Mouse (Mus musculus): ENCODE measurements around the gene 1700025G04Rik. TPM values are rescaled to one million over a fixed set of nuclear protein-coding genes. Genes with fewer than 3 reads are reported as not detected.

Gene 1700025G04Rik
- total and polyA plus RNA-seq, 2 experiments from 2014 or later = 24.9 to 32.4 TPM

DNA sequence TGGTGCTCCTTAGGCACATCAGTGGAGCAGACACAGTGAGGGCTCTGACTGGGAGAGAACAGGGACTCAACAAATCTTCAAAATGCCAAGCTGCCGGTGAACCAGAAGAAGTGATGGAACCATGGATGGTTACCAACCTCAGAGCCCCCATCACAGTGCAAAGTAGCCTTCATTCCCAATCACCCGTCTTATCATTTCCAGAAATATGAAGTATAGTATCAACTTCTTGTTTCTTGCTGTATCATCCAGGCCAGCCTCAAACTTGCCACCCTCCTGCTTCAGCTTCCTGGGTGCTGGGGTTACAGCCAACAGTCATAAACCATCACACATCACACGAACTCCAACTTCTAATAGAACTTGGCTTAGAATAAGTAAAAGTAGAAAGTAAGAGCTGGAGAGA is 73.3 kb downstream of the 1700025G04Rik start:
- H3K36me3 ChIP-seq (ENCODE audit: insufficient read depth, low read length) = no peaks in the 10 kb centered on the region
- no peak for TF ChIP-seq CTCF (IDR thresholded peaks at IDR 0.05; ENCODE audit: low read depth)
- H3K27ac ChIP-seq = no peak overlapping the region
- H3K4me3 ChIP-seq (ENCODE audit: low read length) = no peak overlapping the region
- DNase-seq (ENCODE audit: low spot score) = no peak
- no peak for ATAC-seq
- no peak overlapping the region for H3K9ac ChIP-seq (replicated peaks; ENCODE audit: low read length)
- no peak overlapping the region for H3K4me2 ChIP-seq (ENCODE audit: low read depth, low read length)
- H3K9me3 ChIP-seq (ENCODE audit: low read length) = no peaks in the 10 kb centered on the region
- no peaks in the 10 kb centered on the region for H3K27me3 ChIP-seq (ENCODE audit: insufficient read depth, low read length)
- 90% methylated on average over 3 of the region's 3 CpGs for WGBS
- H3K4me1 ChIP-seq (ENCODE audit: insufficient read depth, low read length) = no peaks in the 10 kb centered on the region

DNA sequence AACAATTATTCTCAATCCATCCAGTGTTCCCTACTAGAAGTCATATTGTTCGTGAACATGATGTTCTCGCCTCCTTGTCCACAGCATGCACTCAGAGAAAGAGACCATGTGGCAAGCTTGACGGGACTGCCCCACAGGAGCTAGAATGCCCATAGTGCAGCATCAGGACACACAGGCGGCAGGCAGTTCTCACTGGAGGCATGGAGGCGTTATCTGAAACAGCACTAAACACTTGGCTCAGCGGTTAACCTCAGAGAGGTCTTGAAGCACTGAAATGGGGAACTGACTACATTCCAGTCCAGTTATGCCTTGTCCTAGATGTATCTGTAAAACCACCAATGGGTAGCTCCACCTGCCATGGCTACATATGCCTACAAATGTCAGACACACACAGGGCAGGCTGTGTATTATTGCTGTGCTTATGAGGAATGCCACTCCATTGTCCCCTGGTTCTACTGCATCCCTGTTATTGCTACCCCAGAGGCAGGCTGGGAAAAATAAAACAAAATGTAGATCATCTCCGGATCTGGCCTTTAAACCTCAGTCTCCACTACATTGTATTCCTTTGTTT is 74.3 kb downstream of the 1700025G04Rik start:
- 75% methylated on average over 7 of the region's 7 CpGs for WGBS
- H3K36me3 ChIP-seq (ENCODE audit: insufficient read depth, low read length) = no peaks in the 10 kb centered on the region
- H3K4me1 ChIP-seq (ENCODE audit: insufficient read depth, low read length) = no peaks in the 10 kb centered on the region
- no peaks in the 10 kb centered on the region for H3K9me3 ChIP-seq (ENCODE audit: low read length)
- H3K27me3 ChIP-seq (ENCODE audit: insufficient read depth, low read length) = no peaks in the 10 kb centered on the region
- H3K4me3 ChIP-seq (ENCODE audit: low read length) = no peak overlapping the region
- H3K27ac ChIP-seq = no peak overlapping the region
- no peak overlapping the region for H3K4me2 ChIP-seq (ENCODE audit: low read depth, low read length)
- ATAC-seq = no peak
- no peak overlapping the region for H3K9ac ChIP-seq (replicated peaks; ENCODE audit: low read length)
- no peak for DNase-seq (ENCODE audit: low spot score)
- TF ChIP-seq CTCF (IDR thresholded peaks at IDR 0.05; ENCODE audit: low read depth) = no peak

GRCm38 (mm10) chr1:152011741-152012140 is 78.2 kb downstream of the 1700025G04Rik start:
- no peak for DNase-seq (ENCODE audit: low spot score)
- no peak for ATAC-seq
- TF ChIP-seq CTCF (IDR thresholded peaks at IDR 0.05; ENCODE audit: low read depth) = no peak
- H3K9ac ChIP-seq (replicated peaks; ENCODE audit: low read length) = no peak overlapping the region
- H3K4me2 ChIP-seq (ENCODE audit: low read depth, low read length) = no peak overlapping the region
- WGBS = 83% methylated on average over 5 of the region's 5 CpGs
- no peaks in the 10 kb centered on the region for H3K27me3 ChIP-seq (ENCODE audit: insufficient read depth, low read length)
- H3K36me3 ChIP-seq (ENCODE audit: insufficient read depth, low read length) = no peaks in the 10 kb centered on the region
- H3K4me3 ChIP-seq (ENCODE audit: low read length) = no peak overlapping the region
- H3K4me1 ChIP-seq (ENCODE audit: insufficient read depth, low read length) = no peaks in the 10 kb centered on the region
- H3K9me3 ChIP-seq (ENCODE audit: low read length) = no peaks in the 10 kb centered on the region
- no peak overlapping the region for H3K27ac ChIP-seq

DNA sequence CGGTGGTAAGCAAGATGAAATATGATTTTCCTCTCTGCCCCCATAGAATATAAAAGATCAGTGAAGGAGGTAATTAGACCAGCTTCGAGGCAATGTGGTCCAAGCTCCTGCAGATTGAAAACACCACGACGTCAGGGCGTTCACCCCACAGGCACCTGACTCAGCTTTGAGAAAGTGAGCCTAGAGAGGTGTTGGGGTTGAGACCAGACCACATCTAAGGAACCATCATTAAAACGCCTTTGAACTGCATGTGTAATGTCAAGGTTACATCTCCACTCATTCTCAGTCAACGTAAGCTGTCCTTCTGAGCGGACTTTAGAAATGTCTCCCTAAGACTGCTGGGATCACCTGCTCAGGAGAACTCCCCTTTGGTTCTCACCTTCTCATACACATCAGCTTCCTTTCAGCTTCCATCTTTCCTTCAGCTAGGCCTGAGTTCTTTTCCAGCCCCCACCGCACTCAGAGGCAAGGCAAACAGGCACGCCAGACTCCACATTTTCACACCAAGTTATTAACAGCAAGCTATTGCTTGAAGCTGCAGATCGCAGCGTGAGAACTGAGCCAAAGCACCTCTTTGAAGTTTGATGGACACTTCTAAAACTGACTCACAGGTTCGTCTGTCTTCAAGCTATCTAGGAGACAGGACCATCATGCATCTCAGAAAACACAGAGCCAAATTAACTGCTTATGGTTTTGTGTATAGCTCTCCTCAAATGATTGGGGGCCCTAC is 79.5 kb downstream of the 1700025G04Rik start:
- 75% methylated on average over 13 of the region's 13 CpGs for WGBS
- Histone ChIP-seq H3K36me3 (ENCODE audit: insufficient read depth, low read length) (no peaks in the 10 kb centered on the region), H3K4me1 (ENCODE audit: insufficient read depth, low read length) (no peaks in the 10 kb centered on the region), H3K4me3 (ENCODE audit: low read length) (no peak overlapping the region), H3K27me3 (ENCODE audit: insufficient read depth, low read length) (no peaks in the 10 kb centered on the region), H3K9ac (replicated peaks; ENCODE audit: low read length) (no peak overlapping the region), H3K9me3 (ENCODE audit: low read length) (no peaks in the 10 kb centered on the region), H3K27ac (no peak overlapping the region), H3K4me2 (ENCODE audit: low read depth, low read length) (no peak overlapping the region)
- TF ChIP-seq CTCF (IDR thresholded peaks at IDR 0.05; ENCODE audit: low read depth) = no peak
- DNase-seq (ENCODE audit: low spot score) = no peak
- ATAC-seq = 0 out of 2 replicates have a peak, but pooled peaks have one; percentile 27

DNA sequence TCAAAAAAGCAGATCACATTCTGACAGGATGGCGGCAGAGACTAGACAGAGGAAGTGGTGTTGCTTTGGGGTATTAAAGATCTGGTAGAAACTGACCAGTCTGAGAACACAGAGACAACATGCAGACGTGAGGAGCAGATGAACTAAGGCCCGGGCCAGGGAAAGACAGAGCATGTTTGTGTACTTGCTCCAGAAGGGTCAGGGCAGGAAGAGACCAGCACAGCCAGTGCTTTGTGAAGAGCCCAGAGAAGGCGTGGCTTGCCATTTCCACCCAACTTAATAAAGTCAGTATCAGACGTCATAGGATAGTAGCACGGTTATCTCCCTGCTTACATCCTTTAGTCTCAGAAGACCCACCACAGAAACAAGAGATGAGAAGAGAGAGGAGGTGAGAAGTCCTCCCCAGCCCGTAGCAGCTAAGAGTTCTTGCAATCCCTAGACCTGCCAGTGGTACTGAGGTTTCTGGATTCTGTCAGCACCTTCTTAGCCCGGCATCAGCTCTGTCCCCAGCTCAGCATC is 81.4 kb downstream of the 1700025G04Rik start:
- H3K4me2 ChIP-seq (ENCODE audit: low read depth, low read length) = no peak overlapping the region
- peak; percentile 50; the same call in 1 of the 2 replicates for ATAC-seq
- DNase-seq (ENCODE audit: low spot score) = no peak
- no peaks in the 10 kb centered on the region for H3K4me1 ChIP-seq (ENCODE audit: insufficient read depth, low read length)
- 0 out of 2 replicates have a peak overlapping the region, but pooled peaks have one; percentile 36 for H3K27ac ChIP-seq
- no peak for TF ChIP-seq CTCF (IDR thresholded peaks at IDR 0.05; ENCODE audit: low read depth)
- WGBS = 57% methylated on average over 8 of the region's 8 CpGs
- H3K9ac ChIP-seq (replicated peaks; ENCODE audit: low read length) = no peak overlapping the region
- H3K4me3 ChIP-seq (ENCODE audit: low read length) = no peak overlapping the region
- no peaks in the 10 kb centered on the region for H3K9me3 ChIP-seq (ENCODE audit: low read length)
- H3K36me3 ChIP-seq (ENCODE audit: insufficient read depth, low read length) = no peaks in the 10 kb centered on the region
- H3K27me3 ChIP-seq (ENCODE audit: insufficient read depth, low read length) = no peaks in the 10 kb centered on the region

DNA sequence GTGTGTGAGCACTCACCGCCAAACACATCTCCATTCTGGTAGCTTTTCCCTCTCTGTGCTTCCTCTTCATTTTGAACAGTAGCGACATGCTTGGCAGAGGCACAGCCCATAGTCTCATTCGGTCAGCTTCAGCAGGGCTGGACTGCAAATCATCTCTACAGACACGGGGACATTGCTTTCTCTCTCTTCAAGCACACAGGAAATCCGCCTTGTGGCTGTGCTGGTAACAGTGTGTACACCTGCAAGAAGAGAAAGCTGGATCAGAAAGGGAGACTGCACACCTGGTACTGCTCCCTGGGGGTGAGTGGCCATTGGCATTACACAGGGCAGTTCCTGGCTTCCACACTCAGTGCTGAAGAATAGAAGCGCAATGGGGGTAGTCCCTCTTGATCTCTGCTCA is 83.4 kb downstream of the 1700025G04Rik start:
- WGBS = 90% methylated on average over 6 of the region's 6 CpGs
- Histone ChIP-seq H3K4me3 (ENCODE audit: low read length) (no peak overlapping the region), H3K9me3 (ENCODE audit: low read length) (no peaks in the 10 kb centered on the region), H3K9ac (replicated peaks; ENCODE audit: low read length) (no peak overlapping the region), H3K36me3 (ENCODE audit: insufficient read depth, low read length) (no peaks in the 10 kb centered on the region), H3K4me1 (ENCODE audit: insufficient read depth, low read length) (no peaks in the 10 kb centered on the region), H3K27ac (no peak overlapping the region), H3K4me2 (ENCODE audit: low read depth, low read length) (no peak overlapping the region), H3K27me3 (ENCODE audit: insufficient read depth, low read length) (no peaks in the 10 kb centered on the region)
- no peak for TF ChIP-seq CTCF (IDR thresholded peaks at IDR 0.05; ENCODE audit: low read depth)
- ATAC-seq (no peak), DNase-seq (ENCODE audit: low spot score) (no peak)

GRCm38 (mm10) chr1:152004509-152004908 is 85.4 kb downstream of the 1700025G04Rik start:
- no peak for DNase-seq (ENCODE audit: low spot score)
- no peaks in the 10 kb centered on the region for H3K9me3 ChIP-seq (ENCODE audit: low read length)
- ATAC-seq = no peak
- TF ChIP-seq CTCF (IDR thresholded peaks at IDR 0.05; ENCODE audit: low read depth) = no peak
- H3K36me3 ChIP-seq (ENCODE audit: insufficient read depth, low read length) = no peaks in the 10 kb centered on the region
- H3K4me2 ChIP-seq (ENCODE audit: low read depth, low read length) = no peak overlapping the region
- no peak overlapping the region for H3K4me3 ChIP-seq (ENCODE audit: low read length)
- no peak overlapping the region for H3K9ac ChIP-seq (replicated peaks; ENCODE audit: low read length)
- no peaks in the 10 kb centered on the region; the same call in 1 of the 2 replicates for H3K4me1 ChIP-seq (ENCODE audit: insufficient read depth, low read length)
- H3K27me3 ChIP-seq (ENCODE audit: insufficient read depth, low read length) = no peaks in the 10 kb centered on the region
- H3K27ac ChIP-seq = no peak overlapping the region
- WGBS = 56% methylated on average over 6 of the region's 6 CpGs

All from hindbrain, postnatal 0 days (tissue).